ENCODE assay signal across 9 mouse cellular contexts in the genomic region with DNA sequence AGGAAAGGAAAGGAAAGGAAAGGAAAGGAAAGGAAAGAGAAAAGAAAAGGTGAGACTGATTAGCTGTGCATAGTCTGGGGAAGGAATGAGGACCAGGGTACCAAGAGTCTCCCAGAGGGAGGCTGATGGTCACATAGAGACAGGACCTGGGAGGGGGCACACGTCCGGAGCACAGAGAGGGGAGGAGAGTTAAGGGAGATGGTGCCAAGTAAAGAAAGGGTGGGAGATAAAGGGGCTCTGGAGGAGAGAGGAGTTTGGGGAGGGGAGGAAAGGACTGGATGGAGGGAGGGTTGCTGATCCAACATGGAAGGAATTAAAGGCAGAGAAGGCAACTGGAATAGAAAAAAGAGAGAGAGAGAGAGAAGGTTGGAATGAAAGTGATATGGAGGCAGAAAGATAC. TPM values are rescaled to one million over a fixed set of nuclear protein-coding genes. Genes with fewer than 3 reads are reported as not detected.
DNase-seq lines count a peak whose midpoint lies in the region; ATAC-seq lines count a peak whose summit lies in the region.
"Had no signal": no experiment of that assay in that cellular context is flagged by ENCODE, and none has a peak within 500 bp of the region (broad histone marks: within the 10 kb centered on the region; RNA-seq: fewer than 3 reads in every experiment).

No protein-coding gene starts in this region.

- intact Hi-C loops in heart, postnatal 10 days (cut with DNase I): no loop called here

- H3K9ac ChIP-seq in heart, embryonic 13.5 days: peak overlapping the region; percentile 96
- peak overlapping the region; percentile 97 for H3K9ac ChIP-seq in hindbrain, embryonic 11.5 days (ENCODE audit: low read depth, low read length)
- H3K9ac ChIP-seq in midbrain, embryonic 12.5 days (replicated peaks): peak overlapping the region; percentile 94

- peaks cover 10% of the 10 kb centered on the region; the same call in 1 of the 2 replicates for H3K27me3 ChIP-seq in heart, embryonic 13.5 days (replicated peaks)
- peaks cover 72% of the 10 kb centered on the region for H3K27me3 ChIP-seq in embryonic facial prominence, embryonic 10.5 days (replicated peaks; ENCODE audit: low read depth, poor library complexity, severe bottlenecking)
- no peaks in the 10 kb centered on the region for H3K27me3 ChIP-seq in hindbrain, embryonic 11.5 days (ENCODE audit: control insufficient read depth, insufficient read depth, low read length)
- H3K27me3 ChIP-seq in midbrain, embryonic 12.5 days: no peaks in the 10 kb centered on the region

- peak overlapping the region; percentile 81 for H3K4me2 ChIP-seq in heart, embryonic 13.5 days
- peak overlapping the region; percentile 88 for H3K4me2 ChIP-seq in hindbrain, embryonic 11.5 days (replicated peaks; ENCODE audit: low read depth, low read length)
- peak overlapping the region; percentile 84 for H3K4me2 ChIP-seq in midbrain, embryonic 12.5 days (replicated peaks)

- H3K9me3 ChIP-seq in heart, embryonic 13.5 days: no peaks in the 10 kb centered on the region
- H3K9me3 ChIP-seq in embryonic facial prominence, embryonic 10.5 days: no peaks in the 10 kb centered on the region
- H3K9me3 ChIP-seq in hindbrain, embryonic 11.5 days (ENCODE audit: control insufficient read depth, low read length): no peaks in the 10 kb centered on the region
- no peaks in the 10 kb centered on the region for H3K9me3 ChIP-seq in midbrain, embryonic 12.5 days

- 12% methylated on average over 2 of the region's 2 CpGs for WGBS in heart, embryonic 13.5 days
- WGBS in embryonic facial prominence, embryonic 10.5 days: 8% methylated on average over 2 of the region's 2 CpGs
- 6% methylated on average over 2 of the region's 2 CpGs for WGBS in hindbrain, embryonic 11.5 days
- 0% methylated on average over 2 of the region's 2 CpGs for WGBS in midbrain, embryonic 12.5 days

- peak overlapping the region; percentile 84 for H3K4me3 ChIP-seq in heart, embryonic 13.5 days
- peak overlapping the region; percentile 82 for H3K4me3 ChIP-seq in embryonic facial prominence, embryonic 10.5 days
- peak overlapping the region; percentile 93 for H3K4me3 ChIP-seq in hindbrain, embryonic 11.5 days (ENCODE audit: low read depth, low read length)
- H3K4me3 ChIP-seq in midbrain, embryonic 12.5 days: peak overlapping the region; percentile 89

- H3K4me1 ChIP-seq in heart, embryonic 13.5 days: peaks cover 64% of the 10 kb centered on the region
- H3K4me1 ChIP-seq in embryonic facial prominence, embryonic 10.5 days: peaks cover 76% of the 10 kb centered on the region
- peaks cover 6% of the 10 kb centered on the region for H3K4me1 ChIP-seq in hindbrain, embryonic 11.5 days (replicated peaks; ENCODE audit: control insufficient read depth, insufficient read depth, low read length)
- peaks cover 57% of the 10 kb centered on the region for H3K4me1 ChIP-seq in midbrain, embryonic 12.5 days

- no peak for ATAC-seq in heart, embryonic 13.5 days (ENCODE audit: extremely low read depth, insufficient number of reproducible peaks, low FRiP score, low TSS enrichment)
- no peak for ATAC-seq in hindbrain, embryonic 11.5 days (ENCODE audit: low FRiP score)
- no peak for ATAC-seq in midbrain, embryonic 12.5 days (ENCODE audit: low FRiP score, low read depth)

- DNase-seq in heart, postnatal 10 days: no peak
- no peak for DNase-seq in embryonic facial prominence, embryonic 10.5 days (ENCODE audit: low spot score)
- peak; percentile 41 for DNase-seq in hindbrain, embryonic 11.5 days (ENCODE audit: low spot score)
- DNase-seq in right cerebral cortex, postnatal 25 days: no peak
- no peak for DNase-seq in cerebellum, adult 8-10 months
- no peak for DNase-seq in layer of hippocampus, postnatal 25 days (ENCODE audit: extremely low spot score in 1 of 2, low spot score in 1 of 2)
- DNase-seq: B cell, adult 2 months had no signal

- H3K36me3 ChIP-seq in heart, embryonic 13.5 days: peaks cover 6% of the 10 kb centered on the region
- 0 out of 2 replicates have a peak, but pooled peaks cover 5% of the 10 kb centered on the region for H3K36me3 ChIP-seq in embryonic facial prominence, embryonic 10.5 days (replicated peaks)
- H3K36me3 ChIP-seq in hindbrain, embryonic 11.5 days (ENCODE audit: control insufficient read depth, insufficient read depth, low read length): no peaks in the 10 kb centered on the region
- peaks cover 7% of the 10 kb centered on the region for H3K36me3 ChIP-seq in midbrain, embryonic 12.5 days

- H3K27ac ChIP-seq in heart, embryonic 13.5 days (replicated peaks): peak overlapping the region; percentile 99
- H3K27ac ChIP-seq in embryonic facial prominence, embryonic 10.5 days (replicated peaks): peak overlapping the region; percentile 91
- peak overlapping the region; percentile 100 for H3K27ac ChIP-seq in hindbrain, embryonic 11.5 days (ENCODE audit: low read depth, low read length)
- peak overlapping the region; percentile 100 for H3K27ac ChIP-seq in midbrain, embryonic 12.5 days (replicated peaks)

RNA-seq across cellular contexts. Expression of a gene that starts 1.4 kb away (rescaled TPM):
- 122 and 130 TPM in 2 replicates for polyA plus RNA-seq in heart, embryonic 13.5 days (2015; fragmentation: Nextera tagmentation; extraction: Ambion mirVana)
- total RNA-seq in heart, postnatal 10 days (2021): 10 to 100 TPM; 56.8 to 66.6 TPM
- 49.1 and 65.3 TPM in 2 replicates for polyA plus RNA-seq in embryonic facial prominence, embryonic 10.5 days (2016; fragmentation: Nextera tagmentation; extraction: Ambion mirVana)
- polyA plus RNA-seq in hindbrain, embryonic 11.5 days (2014; fragmentation: Nextera tagmentation; extraction: Ambion mirVana): 69.9 and 78.8 TPM in 2 replicates
- polyA plus RNA-seq in midbrain, embryonic 12.5 days (2016; fragmentation: Nextera tagmentation; extraction: Ambion mirVana): 201 and 218 TPM in 2 replicates
- 10 to 100 TPM; 78.5 to 82.0 TPM for total RNA-seq in layer of hippocampus, postnatal 25 days (2021)

RNA-seq across cellular contexts. Expression of a gene that starts 29.5 kb away (rescaled TPM):
- 25.7 and 27.7 TPM in 2 replicates for polyA plus RNA-seq in heart, embryonic 13.5 days (2015; fragmentation: Nextera tagmentation; extraction: Ambion mirVana)
- total RNA-seq in heart, postnatal 10 days (2021): 10 to 100 TPM; 15.5 to 18.7 TPM
- polyA plus RNA-seq in embryonic facial prominence, embryonic 10.5 days (2016; fragmentation: Nextera tagmentation; extraction: Ambion mirVana): 57.6 and 61.4 TPM in 2 replicates
- 37.8 and 41.4 TPM in 2 replicates for polyA plus RNA-seq in hindbrain, embryonic 11.5 days (2014; fragmentation: Nextera tagmentation; extraction: Ambion mirVana)
- 34.0 and 34.9 TPM in 2 replicates for polyA plus RNA-seq in midbrain, embryonic 12.5 days (2016; fragmentation: Nextera tagmentation; extraction: Ambion mirVana)
- 10 to 100 TPM; 30.2 to 33.7 TPM for total RNA-seq in layer of hippocampus, postnatal 25 days (2021)

RNA-seq across cellular contexts. Expression of a gene that starts 35.7 kb away (rescaled TPM):
- 12.2 and 13.5 TPM in 2 replicates for polyA plus RNA-seq in heart, embryonic 13.5 days (2015; fragmentation: Nextera tagmentation; extraction: Ambion mirVana)
- total RNA-seq in heart, postnatal 10 days (2021): 10 to 100 TPM; 25.2 to 34.0 TPM
- polyA plus RNA-seq in embryonic facial prominence, embryonic 10.5 days (2016; fragmentation: Nextera tagmentation; extraction: Ambion mirVana): 19.9 and 22.0 TPM in 2 replicates
- 6.9 and 8.7 TPM in 2 replicates for polyA plus RNA-seq in hindbrain, embryonic 11.5 days (2014; fragmentation: Nextera tagmentation; extraction: Ambion mirVana)
- polyA plus RNA-seq in midbrain, embryonic 12.5 days (2016; fragmentation: Nextera tagmentation; extraction: Ambion mirVana): 18.7 and 19.0 TPM in 2 replicates
- 10 to 100 TPM; 33.7 to 42.0 TPM for total RNA-seq in layer of hippocampus, postnatal 25 days (2021)

RNA-seq across cellular contexts. Expression of a gene that starts 59.6 kb away (rescaled TPM):
- 0.36 and 0.39 TPM in 2 replicates for polyA plus RNA-seq in heart, embryonic 13.5 days (2015; fragmentation: Nextera tagmentation; extraction: Ambion mirVana)
- total RNA-seq in heart, postnatal 10 days (2021): not detected
- polyA plus RNA-seq in embryonic facial prominence, embryonic 10.5 days (2016; fragmentation: Nextera tagmentation; extraction: Ambion mirVana): 0.20 and 0.24 TPM in 2 replicates
- polyA plus RNA-seq in hindbrain, embryonic 11.5 days (2014; fragmentation: Nextera tagmentation; extraction: Ambion mirVana): 0.32 TPM in 1 of 2 replicates, not detected in the other
- polyA plus RNA-seq in midbrain, embryonic 12.5 days (2016; fragmentation: Nextera tagmentation; extraction: Ambion mirVana): 0.08 TPM in 1 of 2 replicates, not detected in the other
- not detected for total RNA-seq in layer of hippocampus, postnatal 25 days (2021)
